Mouse (Mus musculus) MEL (cell line): ENCODE results near the gene Cd82. TPM values are rescaled to one million over a fixed set of nuclear protein-coding genes. Genes with fewer than 3 reads are reported as not detected.

Experiments used
- DNase-seq: peaks from one replicate; pipeline ENCODE4 v3.0.0; 2011; ENCODE audit warnings: low read depth, low spot score
- H3K27ac ChIP-seq: 2 replicates; pipeline ENCODE4 v1.5.1; 2012; ENCODE audit warnings: low read depth, mild to moderate bottlenecking, control low read depth, low read length, moderate library complexity; ENCODE audit not compliant: control insufficient read depth
- H3K27me3 ChIP-seq, 2 experiments: fragments of 150-350 bp in 1 of 2; sonication (generic) in 1 of 2; 2 replicates each; pipeline ENCODE4 v1.6.1; 2012; ENCODE audit warnings: low read length in 2 of 2, mild to moderate bottlenecking in 2 of 2, improper control_type of control experiment in 1 of 2, moderate library complexity in 1 of 2; ENCODE audit not compliant: insufficient read depth in 2 of 2, control insufficient read depth in 1 of 2
- H3K36me3 ChIP-seq, 2 experiments: 2 replicates each; pipeline ENCODE4 v1.6.1; 2012 to 2014; ENCODE audit warnings: low read length in 2 of 2, improper control_type of control experiment in 1 of 2, inconsistent platforms in 1 of 2, mild to moderate bottlenecking in 1 of 2; ENCODE audit not compliant: insufficient read depth in 2 of 2, control insufficient read depth in 1 of 2
- H3K4me1 ChIP-seq, 2 experiments: fragments of 150-350 bp in 1 of 2; sonication (generic) in 1 of 2; 2 replicates each; pipeline ENCODE4 v1.6.1; 2012; ENCODE audit warnings: low read length in 2 of 2, improper control_type of control experiment in 1 of 2, mild to moderate bottlenecking in 1 of 2; ENCODE audit not compliant: insufficient read depth in 2 of 2, control insufficient read depth in 1 of 2
- H3K4me3 ChIP-seq, 2 experiments: fragments of 150-350 bp in 1 of 2; sonication (generic) in 1 of 2; 2 replicates each; pipeline ENCODE4 v1.5.1; 2012; ENCODE audit warnings: low read depth in 2 of 2, low read length in 2 of 2, mild to moderate bottlenecking in 2 of 2, moderate library complexity in 2 of 2, control low read depth in 1 of 2, improper control_type of control experiment in 1 of 2; ENCODE audit not compliant: control insufficient read depth in 1 of 2, insufficient read depth in 1 of 2
- H3K79me2 ChIP-seq: 2 replicates; pipeline ENCODE4 v1.6.1; 2012; ENCODE audit warnings: mild to moderate bottlenecking, low read length, moderate library complexity; ENCODE audit not compliant: control insufficient read depth, poor library complexity, insufficient read depth
- H3K9ac ChIP-seq: 2 replicates; pipeline ENCODE4 v1.6.1; 2012; ENCODE audit warnings: low read depth, mild to moderate bottlenecking, control low read depth, low read length, moderate library complexity; ENCODE audit not compliant: control insufficient read depth, poor library complexity, severe bottlenecking
- H3K9me3 ChIP-seq: fragments of 150-350 bp; sonication (generic); replicated peaks from 2 replicates; pipeline ENCODE4 v1.6.1; 2012; ENCODE audit warnings: mild to moderate bottlenecking, low read length, improper control_type of control experiment, moderate library complexity; ENCODE audit not compliant: insufficient read depth
- CHD1 ChIP-seq: IDR thresholded peaks from 2 replicates; pipeline ENCODE4 v1.6.1; 2012; ENCODE audit warnings: low read depth, mild to moderate bottlenecking, inconsistent platforms, low read length, improper control_type of control experiment
- CHD2 ChIP-seq: IDR thresholded peaks from 2 replicates; pipeline ENCODE4 v1.6.1; 2011; ENCODE audit warnings: low read length, improper control_type of control experiment
- CTCF ChIP-seq, 3 experiments: IDR thresholded peaks in 2 of 3; conservative IDR thresholded peaks in 1 of 3; 2 replicates each; pipeline ENCODE4 v1.5.1; 2011 to 2012; ENCODE audit warnings: low read length in 3 of 3, low read depth in 2 of 3, mild to moderate bottlenecking in 2 of 3, improper control_type of control experiment in 1 of 3, inconsistent platforms in 1 of 3, mixed read lengths in 1 of 3, moderate library complexity in 1 of 3; ENCODE audit not compliant: control insufficient read depth in 1 of 3, insufficient read depth in 1 of 3, poor library complexity in 1 of 3, severe bottlenecking in 1 of 3
- E2F4 ChIP-seq: IDR thresholded peaks from 2 replicates; pipeline ENCODE4 v1.6.1; 2011; ENCODE audit warnings: low read depth, low read length, improper control_type of control experiment, borderline replicate concordance
- EP300 ChIP-seq, 2 experiments: IDR thresholded peaks; 2 replicates each; pipeline ENCODE4 v1.6.1; 2011; ENCODE audit warnings: improper control_type of control experiment in 2 of 2, low read length in 2 of 2, low read depth in 1 of 2, mild to moderate bottlenecking in 1 of 2
- ETS1 ChIP-seq: IDR thresholded peaks from 2 replicates; pipeline ENCODE4 v1.6.1; 2012; ENCODE audit warnings: low read depth, mild to moderate bottlenecking, inconsistent platforms, low read length, improper control_type of control experiment, moderate library complexity
- JUND ChIP-seq: IDR thresholded peaks from 2 replicates; pipeline ENCODE4 v1.6.1; 2011; ENCODE audit warnings: low read depth, mild to moderate bottlenecking, improper control_type of control experiment, low read length
- KAT2A ChIP-seq: conservative IDR thresholded peaks from 2 replicates; pipeline ENCODE4 v1.6.1; 2012; ENCODE audit warnings: low read depth, low read length, improper control_type of control experiment, inconsistent platforms
- MAFK ChIP-seq: IDR thresholded peaks from 2 replicates; pipeline ENCODE4 v1.6.1; 2011; ENCODE audit warnings: low read depth, mild to moderate bottlenecking, low read length, improper control_type of control experiment, borderline replicate concordance
- MAX ChIP-seq: IDR thresholded peaks from 2 replicates; pipeline ENCODE4 v1.6.1; 2011; ENCODE audit warnings: low read length, improper control_type of control experiment
- MAZ ChIP-seq: IDR thresholded peaks from 2 replicates; pipeline ENCODE4 v1.6.1; 2012; ENCODE audit warnings: low read depth, mild to moderate bottlenecking, inconsistent platforms, low read length, improper control_type of control experiment
- MEF2A ChIP-seq: IDR thresholded peaks from 2 replicates; pipeline ENCODE4 v1.6.1; 2014; ENCODE audit warnings: low read depth, mild to moderate bottlenecking, inconsistent platforms, low read length, improper control_type of control experiment; ENCODE audit not compliant: poor library complexity, insufficient replicate concordance, severe bottlenecking; ENCODE audit errors: extremely low read depth
- MXI1 ChIP-seq: IDR thresholded peaks from 2 replicates; pipeline ENCODE4 v1.6.1; 2011; ENCODE audit warnings: mild to moderate bottlenecking, low read depth, low read length, improper control_type of control experiment
- MYB ChIP-seq: IDR thresholded peaks from 2 replicates; pipeline ENCODE4 v1.6.1; 2011; ENCODE audit warnings: mild to moderate bottlenecking, low read depth, low read length, improper control_type of control experiment
- MYC ChIP-seq: IDR thresholded peaks from 2 replicates; pipeline ENCODE4 v1.6.1; 2011; ENCODE audit warnings: low read depth, mild to moderate bottlenecking, low read length, improper control_type of control experiment, moderate library complexity
- NELFE ChIP-seq: IDR thresholded peaks from 2 replicates; pipeline ENCODE4 v1.6.1; 2011; ENCODE audit warnings: low read depth, low read length, improper control_type of control experiment
- POLR2AphosphoS2 ChIP-seq: IDR thresholded peaks from 2 replicates; pipeline ENCODE4 v1.6.1; 2011; ENCODE audit warnings: low read length, improper control_type of control experiment
- POLR2AphosphoS5 ChIP-seq: IDR thresholded peaks from 2 replicates; pipeline ENCODE4 v1.6.1; 2012; ENCODE audit warnings: low read depth, borderline replicate concordance, mild to moderate bottlenecking, inconsistent platforms, low read length, moderate library complexity, mixed read lengths
- RAD21 ChIP-seq: IDR thresholded peaks from 2 replicates; pipeline ENCODE4 v1.6.1; 2011; ENCODE audit warnings: mild to moderate bottlenecking, low read depth, low read length, improper control_type of control experiment
- RCOR1 ChIP-seq: IDR thresholded peaks from 2 replicates; pipeline ENCODE4 v1.6.1; 2012; ENCODE audit warnings: low read depth, mild to moderate bottlenecking, inconsistent platforms, low read length, improper control_type of control experiment
- SIN3A ChIP-seq: IDR thresholded peaks from 2 replicates; pipeline ENCODE4 v1.6.1; 2012; ENCODE audit warnings: low read length, improper control_type of control experiment, inconsistent platforms
- TAL1 ChIP-seq: IDR thresholded peaks from 2 replicates; pipeline ENCODE4 v1.6.1; 2012; ENCODE audit warnings: mild to moderate bottlenecking, inconsistent platforms, low read length, moderate library complexity, mixed read lengths
- TBP ChIP-seq: IDR thresholded peaks from 2 replicates; pipeline ENCODE4 v1.8.0; 2011; ENCODE audit warnings: low read depth, low read length, improper control_type of control experiment
- TCF12 ChIP-seq: IDR thresholded peaks from 2 replicates; pipeline ENCODE4 v1.6.1; 2014; ENCODE audit warnings: low read depth, mild to moderate bottlenecking, inconsistent platforms, low read length, improper control_type of control experiment, moderate library complexity
- UBTF ChIP-seq: IDR thresholded peaks from 2 replicates; pipeline ENCODE4 v1.6.1; 2012; ENCODE audit warnings: low read depth, mild to moderate bottlenecking, inconsistent platforms, low read length, improper control_type of control experiment, moderate library complexity, borderline replicate concordance; ENCODE audit not compliant: insufficient read depth
- USF1 ChIP-seq: IDR thresholded peaks from 2 replicates; pipeline ENCODE4 v1.6.1; 2014; ENCODE audit warnings: low read depth, mild to moderate bottlenecking, inconsistent platforms, low read length, improper control_type of control experiment, moderate library complexity
- ZKSCAN1 ChIP-seq: IDR thresholded peaks from 2 replicates; pipeline ENCODE4 v1.6.1; 2012; ENCODE audit warnings: low read depth, mild to moderate bottlenecking, inconsistent platforms, low read length, improper control_type of control experiment, moderate library complexity
- ZMIZ1 ChIP-seq: IDR thresholded peaks from 2 replicates; pipeline ENCODE4 v1.6.1; 2012; ENCODE audit warnings: low read depth, mild to moderate bottlenecking, inconsistent platforms, low read length, improper control_type of control experiment, moderate library complexity
- polyA plus RNA-seq, 2 experiments: library from polyadenylated mRNA; stranded (reverse) in 1 of 2; unstranded in 1 of 2; fragments of >175 nt in 1 of 2; fragments of >200 nt in 1 of 2; gene quantifications; 2 replicates each; pipeline versions ENCODE4 v1.2.1 to v1.2.4; 2012; ENCODE audit warnings: low replicate concordance in 2 of 2, low read depth in 1 of 2; ENCODE audit not compliant: insufficient read length in 2 of 2, insufficient read depth in 1 of 2, missing spikeins in 1 of 2
- total RNA-seq: library from RNA; depleted of rRNA; stranded (reverse); fragments of 300-350 nt; gene quantifications from 2 replicates; pipeline ENCODE4 v1.2.3, GENCODE M21; 2012

Cd82 gene
- total and polyA plus RNA-seq, 3 experiments, result 37.6 to 59.7 TPM; not detected in 1

GRCm38 (mm10) chr2:93475040-93475439, 12.1 kb upstream of the Cd82 start (continued):
- TF ChIP-seq RAD21 (peak; percentile 91), MAFK (no peak), MYB (no peak), ZMIZ1 (no peak), ZKSCAN1 (no peak), POLR2AphosphoS2 (no peak), USF1 (no peak), CTCF (IDR thresholded peaks at IDR 0.05 in 2 of 3, conservative IDR thresholded peaks at IDR 0.05 in 1 of 3; ENCODE audit: control insufficient read depth in 1 of 3, insufficient read depth in 1 of 3, low read depth in 2 of 3, low read length in 3 of 3, poor library complexity in 1 of 3, severe bottlenecking in 1 of 3) (peak; percentile 72 to 98 (median 87)), JUND (no peak)

GRCm38 (mm10) chr2:93473915-93474314, 11.0 kb upstream of the Cd82 start:
- Histone ChIP-seq H3K79me2 (no peaks in the 10 kb centered on the region), H3K27me3 (no peaks in the 10 kb centered on the region), H3K4me1 (peaks cover 0 to 5% of the 10 kb centered on the region in 2 experiments; a peak in 1 of 4 replicates), H3K9ac (no peak overlapping the region), H3K4me3 (no peak overlapping the region), H3K27ac (no peak overlapping the region), H3K36me3 (no peaks in the 10 kb centered on the region; a peak in 2 of 4 replicates), H3K9me3 (no peaks in the 10 kb centered on the region)
- TF ChIP-seq SIN3A (no peak), RAD21 (no peak), MYC (no peak), TAL1 (no peak), ZMIZ1 (no peak), NELFE (no peak), EP300 (IDR thresholded peaks at IDR 0.05; ENCODE audit: low read depth in 1 of 2, low read length in 2 of 2) (no peak), POLR2AphosphoS5 (no peak)
- no peak for DNase-seq

DNA sequence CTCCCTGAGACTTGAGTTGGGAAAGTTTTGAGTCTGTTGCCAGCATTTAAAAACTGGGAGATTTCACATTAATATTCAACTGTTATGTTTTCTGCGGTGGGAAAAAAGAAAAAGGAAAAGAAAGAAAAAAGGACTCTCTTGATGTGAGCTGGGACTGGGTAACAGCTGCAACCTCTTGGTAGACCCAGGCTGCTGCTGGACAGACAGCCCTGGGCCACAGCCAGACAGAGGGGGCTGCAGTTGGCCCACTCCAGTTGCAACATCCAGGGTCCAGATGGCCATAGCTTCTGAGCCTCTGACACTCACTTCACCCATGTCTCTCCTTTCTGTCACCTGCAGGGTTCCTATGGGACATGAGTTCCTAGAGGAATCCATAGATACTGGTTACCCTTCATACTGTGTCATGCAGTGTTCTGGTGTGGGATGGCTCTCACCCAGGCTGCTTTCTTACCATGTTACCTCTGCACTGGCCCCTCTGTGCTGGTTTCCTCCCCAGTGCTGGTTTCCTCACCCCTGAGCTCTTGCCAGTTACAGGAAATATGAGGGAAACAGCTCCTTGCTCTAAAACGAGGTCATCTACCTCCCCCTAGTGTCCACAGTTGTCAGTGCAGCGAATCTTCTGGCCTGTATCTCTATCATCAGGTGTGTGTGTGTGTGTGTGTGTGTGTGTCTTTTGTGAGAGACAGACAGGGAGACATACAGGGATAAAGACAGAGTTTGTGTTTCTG, 8.1 kb upstream of the Cd82 start:
- no peaks in the 10 kb centered on the region for H3K79me2 ChIP-seq
- H3K27me3 ChIP-seq, result no peaks in the 10 kb centered on the region
- no peak overlapping the region for H3K27ac ChIP-seq
- no peaks in the 10 kb centered on the region for H3K9me3 ChIP-seq
- peak; percentile 92 for DNase-seq
- H3K4me1 ChIP-seq, result peaks cover 4 to 5% of the 10 kb centered on the region in 2 experiments; a peak in 3 of 4 replicates
- H3K4me3 ChIP-seq, result peak overlapping the region; percentile 73 to 93
- peak overlapping the region; percentile 69 for H3K9ac ChIP-seq
- H3K36me3 ChIP-seq, result no peaks in the 10 kb centered on the region; a peak in 2 of 4 replicates
- no peak for TF ChIP-seq E2F4
- no peak for TF ChIP-seq UBTF
- no peak for TF ChIP-seq CHD1
- TF ChIP-seq NELFE, result no peak
- TF ChIP-seq TAL1, result no peak
- no peak for TF ChIP-seq ZKSCAN1
- TF ChIP-seq CHD2, result no peak
- no peak for TF ChIP-seq EP300 (IDR thresholded peaks at IDR 0.05; ENCODE audit: low read depth in 1 of 2, low read length in 2 of 2)
- no peak for TF ChIP-seq MEF2A
- TF ChIP-seq MAX, result no peak
- 0 out of 2 replicates have a peak, but pooled peaks have one; percentile 12 for TF ChIP-seq TBP
- no peak for TF ChIP-seq TCF12
- no peak; the same call in 1 of the 2 replicates for TF ChIP-seq MXI1
- TF ChIP-seq RCOR1, result no peak
- TF ChIP-seq KAT2A, result no peak
- peak; percentile 63; the same call in 1 of the 2 replicates for TF ChIP-seq MAZ
- peak; percentile 22; the same call in 1 of the 2 replicates for TF ChIP-seq ETS1
